Mouse (Mus musculus) regulatory T cell (primary cell): ENCODE data around the gene Hcls1.

ENCODE experiments used
- in situ Hi-C: fragments of 300-600 bp; cut with MboI, MseI; formaldehyde crosslinking; loops from one replicate; pipeline ENCODE4 v1.15.1; 2025; ENCODE audit warnings: high pct_unique_total_duplicates

Hcls1 gene

DNA sequence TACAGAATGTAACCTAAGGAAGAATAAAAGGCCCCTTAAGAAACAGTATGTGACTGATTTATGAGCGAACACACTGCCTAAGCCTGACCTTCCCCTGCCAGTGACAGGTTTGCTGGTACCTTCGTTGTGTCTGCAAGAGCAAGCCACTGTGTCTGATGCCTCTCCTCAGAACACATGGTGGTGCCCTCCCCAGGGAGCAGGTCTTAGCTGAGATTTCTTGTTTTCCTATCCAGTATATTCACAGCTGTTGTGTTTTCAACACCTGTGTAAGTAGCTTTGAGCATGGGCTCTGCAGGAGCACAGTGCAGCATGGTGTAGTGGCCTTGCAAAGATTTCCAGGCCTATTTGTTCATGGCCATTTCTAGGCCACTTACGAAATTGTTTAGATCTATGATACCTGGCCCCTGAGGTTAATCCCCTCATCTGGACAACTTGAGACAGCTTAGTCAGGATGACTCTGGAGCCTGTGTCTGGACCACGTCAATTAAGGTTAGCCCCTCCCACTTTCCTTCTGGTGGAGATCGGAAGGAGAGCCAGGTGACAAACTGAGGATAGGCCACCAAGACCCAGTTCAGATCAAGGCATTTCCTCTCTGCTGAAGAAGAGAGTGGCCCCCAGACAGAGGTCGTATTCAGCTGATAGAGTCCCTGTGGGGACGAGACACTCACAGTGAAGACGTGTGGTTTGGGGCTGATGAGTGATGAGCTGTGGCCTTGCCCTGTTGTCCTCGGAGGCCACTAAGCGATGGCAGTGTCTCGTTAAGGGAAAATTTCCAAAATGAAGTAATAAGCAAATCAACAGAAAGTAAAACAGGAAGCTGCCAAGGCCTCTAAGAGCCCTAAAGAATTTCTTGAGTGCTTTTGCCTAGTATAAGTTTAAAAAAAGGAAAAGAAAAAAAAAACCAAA, 4.3 kb upstream of the Hcls1 start:
- in situ Hi-C loops = no loop called here

DNA sequence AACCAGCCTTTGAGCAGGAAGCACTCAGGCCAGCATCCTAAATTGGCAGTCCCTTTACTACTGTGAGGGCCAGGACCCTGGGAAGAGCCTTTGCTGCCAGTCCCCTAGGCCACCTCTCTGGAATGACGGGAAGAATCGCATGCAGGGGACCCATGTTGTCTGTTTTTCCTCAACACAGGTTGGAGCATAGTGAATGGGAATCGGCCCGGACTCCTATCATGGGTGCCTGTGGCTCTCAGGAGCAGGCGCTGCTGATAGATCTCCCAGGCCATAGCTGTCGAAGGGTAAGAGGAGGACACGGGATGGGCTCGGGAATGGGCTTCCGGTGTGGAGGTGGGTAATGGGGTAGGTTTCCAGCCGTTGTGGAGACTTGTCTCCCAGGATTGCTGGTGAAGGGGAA, 3.4 kb upstream of the Hcls1 start:
- in situ Hi-C loops = no loop called here

DNA sequence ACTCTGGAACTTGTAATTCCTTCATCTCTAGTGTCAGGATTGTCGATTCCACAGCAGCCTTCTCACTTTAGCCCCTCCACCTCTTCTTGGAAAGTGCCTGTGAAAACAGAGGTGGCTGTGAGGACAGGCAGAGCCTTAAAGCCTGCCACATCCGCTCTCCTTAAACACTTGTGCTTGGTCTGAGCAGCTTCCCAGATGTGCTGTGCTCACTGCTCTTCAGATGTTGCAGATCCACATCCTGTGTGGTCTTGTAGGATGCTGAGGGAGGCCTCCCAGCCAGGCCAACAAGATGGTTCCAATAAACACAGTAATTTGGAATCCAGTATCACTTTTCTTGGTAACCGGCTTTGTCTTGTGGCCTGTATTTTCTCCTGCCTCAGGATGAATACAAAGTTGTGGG, 2.8 kb upstream of the Hcls1 start:
- in situ Hi-C loops = no loop called here

DNA sequence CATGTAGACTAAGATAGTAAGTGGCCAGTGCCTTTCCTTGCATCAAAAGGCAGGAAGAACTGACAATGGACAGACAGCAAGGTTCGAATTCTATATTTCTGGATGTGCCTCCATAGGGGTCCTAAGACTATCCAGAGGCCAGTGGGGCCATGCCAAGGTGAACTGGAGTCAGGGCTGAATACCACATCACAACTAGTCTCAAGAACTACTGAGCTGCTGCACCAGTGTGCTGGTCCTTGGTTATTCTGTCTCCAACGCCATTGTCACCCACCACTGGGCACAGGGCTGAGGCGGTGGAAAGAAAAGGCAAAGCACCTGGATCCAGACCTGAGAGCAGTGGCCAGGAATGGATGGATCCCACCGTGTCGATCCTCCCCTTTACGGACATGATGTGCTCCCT, 2.2 kb upstream of the Hcls1 start:
- in situ Hi-C loops = no loop called here

DNA sequence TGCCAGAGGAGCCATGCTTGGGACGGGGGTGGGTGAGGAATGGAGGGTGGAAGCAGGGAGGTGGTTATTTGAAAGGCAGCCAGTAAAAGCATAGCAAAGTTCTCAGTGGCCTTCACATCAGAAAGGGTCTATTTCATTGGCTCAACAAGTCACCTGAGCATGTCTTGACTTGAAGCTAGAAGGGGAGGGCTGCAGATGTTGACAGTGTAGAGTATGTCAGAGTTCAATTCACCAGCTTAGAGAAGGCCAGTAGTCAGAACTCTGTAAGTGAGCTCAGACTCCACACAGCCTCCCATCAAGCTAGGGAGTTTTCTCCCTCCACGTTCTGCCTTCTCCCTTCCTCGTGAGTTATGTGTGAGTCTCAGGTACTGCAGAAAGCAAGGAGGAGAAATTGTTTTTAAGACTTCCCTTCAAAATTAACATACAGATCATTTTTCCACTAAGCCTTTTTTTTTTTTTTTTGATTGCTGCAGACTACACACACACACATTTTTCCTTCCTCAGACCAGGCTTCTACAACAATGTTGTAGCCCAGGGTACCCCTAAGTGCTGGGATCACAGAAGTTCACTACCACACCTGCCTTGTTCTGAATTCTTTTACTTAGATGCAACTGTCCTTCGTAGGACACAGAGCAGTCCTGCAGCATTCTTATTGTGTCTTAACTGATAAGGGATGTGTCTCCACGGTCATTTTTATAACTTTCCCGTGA, 497 bp upstream of the Hcls1 start:
- in situ Hi-C loops = no loop called here

DNA sequence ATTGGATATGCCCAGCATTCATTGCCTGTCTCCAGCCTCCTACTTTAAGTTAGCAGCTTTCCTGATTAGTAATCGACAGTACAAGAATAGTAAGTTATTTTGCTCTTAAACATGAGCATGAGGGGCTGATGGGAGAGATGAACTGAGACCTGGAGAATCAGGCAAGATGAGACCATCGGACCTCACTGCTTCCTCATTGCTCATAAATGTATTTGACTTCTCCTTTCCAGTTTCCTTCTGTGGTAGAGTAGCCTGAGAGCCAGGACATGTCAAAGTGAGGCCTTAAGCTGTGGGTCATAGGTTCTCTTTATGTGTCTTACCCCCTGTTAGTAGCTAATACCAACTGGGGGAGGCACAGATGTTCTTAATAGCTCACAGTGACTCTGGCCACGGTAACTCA, 1.0 kb downstream of the Hcls1 start:
- in situ Hi-C loops = no loop called here

DNA sequence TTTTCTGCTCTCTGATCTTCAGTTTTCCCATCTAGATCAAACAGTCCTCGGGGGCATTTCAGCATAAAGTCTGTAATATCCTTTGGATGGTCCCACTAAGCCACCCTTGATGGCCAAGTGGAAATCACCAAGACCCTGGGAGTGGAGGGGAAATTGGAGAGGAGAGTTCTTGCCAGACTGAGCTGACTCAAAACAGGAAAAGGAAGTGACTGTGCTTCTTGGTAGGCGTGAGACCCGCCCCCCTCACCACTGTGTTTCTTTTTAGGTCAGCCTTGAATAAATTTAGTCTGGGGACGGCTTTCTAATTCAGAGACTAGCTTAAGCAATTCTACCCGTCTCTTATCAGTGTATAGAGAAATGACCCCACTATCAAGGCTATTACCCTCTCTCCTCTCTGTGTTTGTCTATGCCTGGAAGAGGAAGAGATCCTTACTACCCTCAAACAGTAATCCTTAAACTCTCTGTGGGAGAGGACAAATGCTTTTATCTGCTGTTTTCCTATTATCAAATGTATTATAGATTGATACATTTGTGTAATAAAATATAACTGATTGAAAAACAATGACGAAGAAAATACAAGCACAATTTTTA, 6.4 kb downstream of the Hcls1 start:
- in situ Hi-C loops = loop anchor here (5.0 kb wide), 1 partner anchor 66 kb away; no protein-coding TSS in a partner anchor

DNA sequence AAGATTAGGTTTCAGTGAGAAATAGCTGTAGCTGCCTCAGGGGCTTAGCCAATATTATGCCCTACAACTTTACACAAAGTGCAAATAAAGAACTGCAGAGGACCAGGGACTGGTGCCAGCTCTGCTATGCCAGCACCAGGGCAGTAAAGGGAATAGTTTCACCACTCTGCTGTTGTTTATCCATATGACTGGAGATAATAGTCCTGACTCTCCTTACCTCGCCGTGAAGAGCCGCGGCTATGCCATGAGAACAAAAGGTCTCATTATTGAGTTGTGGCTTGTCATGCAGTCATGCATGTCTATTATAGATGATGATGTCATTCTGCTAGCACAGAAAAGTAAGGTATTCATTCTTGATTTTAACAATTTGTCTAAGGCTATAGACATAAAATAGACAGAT, 7.1 kb downstream of the Hcls1 start:
- in situ Hi-C loops = loop anchor here (5.0 kb wide), 1 partner anchor 65 kb away; no protein-coding TSS in a partner anchor

DNA sequence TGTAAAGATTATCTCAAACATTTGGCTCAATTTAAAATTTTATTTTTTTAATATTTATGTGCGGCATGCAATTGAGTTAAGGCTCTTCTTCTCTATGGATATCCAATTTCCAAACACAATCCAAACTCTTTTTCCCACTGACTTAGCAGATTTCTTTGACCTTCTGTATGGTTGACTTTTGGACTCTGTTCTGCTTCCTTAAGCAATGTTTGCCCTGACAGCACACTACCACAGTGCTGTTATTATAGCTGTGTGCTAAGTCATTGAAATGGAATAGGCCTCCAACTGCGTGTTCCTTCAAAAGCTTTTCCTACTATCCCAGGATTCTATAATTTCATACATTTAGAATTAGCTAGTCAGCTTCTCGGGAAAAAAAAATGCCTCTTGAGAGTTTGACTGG, 8.8 kb downstream of the Hcls1 start:
- in situ Hi-C loops = loop anchor here (5.0 kb wide), 1 partner anchor 64 kb away; no protein-coding TSS in a partner anchor

DNA sequence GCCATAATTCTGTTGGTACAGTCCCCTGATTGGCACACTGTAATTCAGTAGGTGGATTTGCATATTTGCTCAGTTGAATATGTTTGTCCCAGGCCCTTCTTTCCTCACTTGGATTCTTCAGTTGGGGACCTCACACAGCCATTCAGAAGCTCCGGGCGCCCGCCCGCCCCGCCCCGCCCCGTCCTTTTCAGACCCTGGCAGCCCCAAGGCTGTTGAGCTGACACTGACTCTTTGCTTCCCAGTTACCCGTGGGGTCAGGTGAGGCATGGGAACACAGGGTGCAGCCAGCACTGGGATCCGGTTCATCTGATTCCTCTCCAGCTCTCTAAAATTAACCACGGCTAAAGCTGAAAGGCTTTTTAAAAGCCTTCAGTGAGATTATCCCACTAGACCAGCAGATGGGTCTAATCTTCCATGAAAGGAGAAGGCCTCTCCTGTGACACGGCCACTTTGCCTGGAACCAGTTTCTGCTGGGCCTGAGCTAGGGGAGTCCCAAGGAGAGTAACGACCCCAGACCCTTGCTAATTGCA, 10.2 kb downstream of the Hcls1 start:
- in situ Hi-C loops = loop anchor here (5.0 kb wide), 1 partner anchor 62 kb away; no protein-coding TSS in a partner anchor

DNA sequence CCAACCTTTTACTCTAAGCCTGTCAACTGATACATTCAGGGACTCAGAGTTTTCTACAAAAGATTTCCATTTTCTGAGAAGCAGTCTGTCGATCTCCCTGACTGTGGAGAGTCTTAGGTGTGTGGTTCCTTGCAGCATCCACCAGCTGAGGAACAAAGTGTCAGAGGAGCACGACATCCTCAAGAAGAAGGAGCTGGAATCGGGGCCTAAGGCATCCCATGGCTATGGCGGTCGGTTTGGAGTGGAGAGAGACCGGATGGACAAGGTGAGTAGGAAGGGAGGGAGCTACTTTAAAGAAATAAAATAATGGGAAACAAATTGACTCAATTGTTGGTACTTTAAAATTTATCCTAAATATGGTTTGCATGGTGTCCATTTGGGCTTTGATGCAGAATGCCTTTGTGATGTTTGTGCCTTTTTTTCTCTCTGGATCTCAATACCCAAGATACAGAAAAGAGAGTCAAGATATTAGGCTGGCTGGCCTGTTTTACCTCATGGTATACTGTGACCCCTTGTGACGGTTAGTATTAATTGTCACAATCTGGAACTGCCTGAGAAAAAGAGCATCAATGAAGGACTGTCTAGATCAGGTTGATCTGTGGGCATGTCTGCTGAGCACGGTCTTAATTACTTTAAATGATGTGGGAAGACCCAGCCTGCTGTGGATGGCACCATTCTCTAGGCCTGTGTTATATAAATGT, 11.8 kb downstream of the Hcls1 start:
- in situ Hi-C loops = no loop called here

DNA sequence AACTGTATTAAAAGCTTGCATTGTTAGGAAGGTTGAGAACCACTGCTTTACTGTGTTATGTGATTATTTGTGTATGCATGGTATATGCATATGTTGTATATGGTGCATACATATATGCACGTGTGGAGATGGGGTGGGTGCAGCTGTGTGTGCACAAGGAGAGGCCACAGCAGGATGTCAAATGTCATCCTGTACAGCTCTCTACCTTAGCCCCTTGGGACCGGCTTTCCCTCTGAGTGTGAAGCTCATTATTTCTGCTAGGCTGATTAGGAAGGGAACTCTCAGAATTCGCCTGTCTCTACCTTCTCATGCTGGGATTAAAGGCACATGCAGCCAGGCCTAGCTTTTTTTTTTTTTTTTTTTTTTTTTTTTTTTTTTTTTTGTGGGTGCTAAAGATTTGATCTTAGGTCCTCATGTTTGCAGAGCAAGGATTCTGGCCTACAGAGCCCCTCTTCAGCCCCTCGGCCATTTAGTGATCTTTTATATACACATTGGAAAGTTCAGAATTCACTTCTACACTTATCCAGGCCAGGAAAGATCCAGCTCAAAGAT, 12.9 kb downstream of the Hcls1 start:
- in situ Hi-C loops = no loop called here

DNA sequence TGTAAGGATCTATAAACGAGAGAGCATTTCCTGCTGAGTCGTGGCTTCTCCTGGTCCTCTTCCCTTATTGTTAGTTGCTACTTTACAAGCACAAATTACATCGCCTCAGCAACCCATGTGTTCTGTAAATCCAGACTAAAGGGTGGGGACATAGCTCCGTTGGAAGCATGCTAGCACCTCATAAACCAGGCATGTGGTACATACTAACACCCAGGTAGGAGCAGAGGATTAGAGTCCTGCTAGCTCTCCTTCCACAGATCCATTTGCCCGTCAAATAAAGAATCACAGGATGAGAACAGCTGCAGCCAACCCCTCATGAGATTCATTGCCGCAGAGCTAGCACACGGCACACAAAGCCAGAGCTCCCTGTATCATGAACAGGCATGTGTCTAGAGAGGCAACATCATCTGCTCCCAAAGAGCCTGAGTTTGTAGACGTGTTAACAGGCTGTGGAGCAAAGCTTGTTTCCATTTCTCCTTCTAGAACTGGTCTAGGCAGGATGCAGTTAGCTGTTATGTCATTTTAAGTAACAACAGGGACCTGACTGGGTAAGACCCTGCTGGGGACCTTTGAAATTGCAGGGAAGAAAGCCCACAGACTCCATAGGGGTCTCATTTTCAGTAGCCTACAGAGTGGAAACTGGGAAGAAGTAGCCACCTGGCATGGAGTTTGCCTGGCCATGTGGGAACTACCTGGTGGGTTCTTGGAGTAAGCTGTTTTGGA, 15.0 kb downstream of the Hcls1 start:
- in situ Hi-C loops = no loop called here

DNA sequence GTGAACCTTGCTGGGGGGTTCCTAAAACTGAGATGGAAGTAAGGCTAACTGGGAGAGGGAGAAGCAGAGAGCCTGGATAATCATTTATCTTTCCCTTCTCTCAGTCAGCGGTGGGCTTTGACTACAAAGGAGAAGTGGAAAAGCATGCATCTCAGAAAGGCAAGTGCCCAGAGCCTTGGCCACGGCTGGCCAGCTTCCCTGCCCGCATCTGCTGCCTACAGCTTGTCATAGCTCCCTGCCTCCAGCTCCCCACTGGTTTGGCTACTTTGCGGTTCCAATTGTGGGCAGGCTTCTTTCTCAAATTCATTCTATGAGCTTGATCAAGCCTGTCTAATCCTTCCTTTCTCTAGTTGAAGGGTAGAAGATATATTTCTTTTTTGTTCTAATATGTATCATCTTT, 16.2 kb downstream of the Hcls1 start:
- in situ Hi-C loops = no loop called here

DNA sequence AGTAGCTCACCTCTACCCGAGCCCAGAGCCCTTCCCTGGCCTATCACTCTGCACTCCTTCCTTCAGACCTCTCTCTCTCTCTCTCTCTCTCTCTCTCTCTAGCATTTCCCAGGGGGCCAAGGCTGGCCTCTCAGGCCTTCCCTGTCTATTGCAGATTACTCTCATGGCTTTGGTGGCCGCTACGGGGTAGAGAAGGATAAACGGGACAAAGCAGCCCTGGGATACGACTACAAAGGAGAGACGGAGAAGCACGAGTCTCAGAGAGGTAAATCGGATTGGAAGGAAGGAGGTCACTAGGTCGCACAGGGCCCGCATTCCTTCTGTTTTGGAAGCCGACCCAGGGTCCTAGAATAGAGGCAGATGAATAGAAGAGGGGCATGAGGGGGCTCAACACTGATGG, 20.3 kb downstream of the Hcls1 start:
- in situ Hi-C loops = no loop called here

DNA sequence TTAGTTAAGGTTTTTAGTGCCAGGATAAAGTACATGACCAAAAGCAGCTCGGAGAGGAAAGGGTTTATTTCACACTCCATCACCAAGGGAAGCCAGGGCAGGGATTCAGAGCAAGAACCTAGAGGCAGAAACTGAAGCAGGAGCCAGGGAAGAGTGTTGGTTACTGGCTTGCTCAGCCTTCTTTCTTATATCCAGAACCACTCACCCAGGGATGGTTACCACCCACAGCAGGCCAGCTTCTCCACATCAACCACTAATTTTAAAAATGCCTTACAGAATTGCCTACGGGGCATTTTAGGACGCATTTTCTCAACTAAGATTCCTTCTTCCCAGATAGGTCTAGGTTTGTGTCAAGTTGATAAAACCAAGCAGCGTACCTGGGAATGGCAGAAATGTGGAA, 28.6 kb downstream of the Hcls1 start:
- in situ Hi-C loops = no loop called here

DNA sequence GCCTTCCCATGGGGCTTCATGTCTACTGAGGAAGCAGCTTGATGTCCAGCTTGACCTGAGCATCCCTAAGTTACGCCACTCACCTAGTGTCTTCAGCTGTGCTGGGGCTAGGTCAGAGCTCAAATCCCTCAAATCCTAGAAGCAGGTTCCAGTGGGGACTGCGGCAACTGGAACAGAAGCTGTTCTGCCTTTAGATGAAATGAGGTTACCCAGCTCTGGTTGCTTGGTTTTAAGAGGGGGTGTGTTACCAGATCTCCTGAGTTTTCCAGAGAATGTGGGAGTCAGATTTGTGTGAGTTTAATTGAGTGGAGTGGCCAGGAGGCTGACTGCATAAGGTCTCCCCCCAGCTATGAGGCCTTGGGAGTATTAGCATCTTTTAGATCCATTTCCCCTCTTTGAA, 44.3 kb downstream of the Hcls1 start:
- in situ Hi-C loops = loop anchor here (25.0 kb wide), 1 partner anchor 492 kb away; no protein-coding TSS in a partner anchor

DNA sequence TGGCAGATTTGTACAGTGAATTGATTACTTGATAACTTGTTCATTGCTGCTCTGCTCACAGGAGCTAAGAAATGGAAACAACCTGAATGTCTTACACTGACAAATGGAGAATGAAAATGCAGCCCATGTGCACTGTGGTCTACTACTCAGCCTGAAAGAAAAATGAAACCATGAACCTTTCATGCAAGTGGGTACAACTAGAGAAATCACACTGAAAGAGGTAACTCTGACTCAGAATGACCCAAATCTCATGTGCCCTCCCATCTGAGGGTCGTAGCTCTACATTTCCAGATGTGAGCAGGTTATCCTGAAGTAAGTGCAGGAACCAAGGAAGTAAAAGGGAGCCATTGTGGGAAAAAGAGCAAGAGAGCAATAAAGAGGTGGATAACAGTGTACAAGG, 49.0 kb downstream of the Hcls1 start:
- in situ Hi-C loops = loop anchor here (25.0 kb wide), 1 partner anchor 496 kb away; no protein-coding TSS in a partner anchor

DNA sequence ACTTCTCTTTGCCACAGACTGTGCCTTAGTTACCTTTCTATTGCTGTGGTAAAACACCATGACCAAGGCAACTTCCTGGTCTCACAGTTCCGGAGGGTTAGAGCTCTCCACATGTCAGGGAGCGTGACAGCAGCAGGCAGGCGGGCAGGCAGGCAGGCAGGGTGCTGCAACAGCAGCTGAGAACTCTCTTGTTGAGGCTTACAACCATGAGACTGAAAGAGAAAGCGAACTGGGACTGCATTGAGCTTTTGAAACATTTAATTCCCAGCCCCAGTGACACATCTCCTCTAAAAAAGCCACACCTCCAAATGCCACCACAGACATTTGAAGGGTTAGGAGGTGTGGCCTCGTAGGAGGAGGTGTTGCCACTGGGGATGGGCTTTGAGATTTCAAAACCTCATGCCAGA, 50.9 kb downstream of the Hcls1 start:
- in situ Hi-C loops = loop anchor here (25.0 kb wide), 1 partner anchor 498 kb away; no protein-coding TSS in a partner anchor

DNA sequence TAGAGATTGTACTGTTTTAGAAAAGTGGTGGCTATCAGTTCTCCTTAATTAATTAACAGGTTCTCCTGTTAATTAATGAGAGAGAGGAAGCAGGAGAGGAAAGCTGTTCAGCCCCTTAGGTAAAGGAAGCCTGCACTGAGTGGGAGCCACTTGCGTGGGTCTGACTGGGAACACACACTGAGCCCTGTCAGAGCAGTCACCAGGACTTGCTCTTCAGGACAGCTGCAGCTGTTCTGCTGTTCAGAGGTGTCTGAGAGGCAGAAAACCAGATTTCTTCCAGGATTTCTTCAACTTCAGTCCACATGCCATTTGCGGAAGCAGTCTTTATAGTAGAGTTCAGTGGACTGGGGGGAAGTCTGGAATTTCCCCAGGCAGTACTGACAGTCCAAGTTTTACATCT, 52.6 kb downstream of the Hcls1 start:
- in situ Hi-C loops = loop anchor here (25.0 kb wide), 1 partner anchor 500 kb away; no protein-coding TSS in a partner anchor
